Mouse (Mus musculus) thymus, adult 2 months (tissue): ENCODE measurements at regions not wholly inside any gene's neighbourhood (a gene's known extent, or its start where the extent isn't known, plus 50 kb on each side); places are given as distances from the start of the nearest gene placed in this dataset.

Source experiments
- DNase-seq: peaks from one replicate; pipeline ENCODE4 v3.0.0; 2021
- H3K27ac ChIP-seq: fragments of 200-500 bp; 2 replicates; pipeline ENCODE4 v1.5.1; 2012; ENCODE audit warnings: low read length, control low read depth; ENCODE audit not compliant: control insufficient read depth, insufficient read depth
- H3K27me3 ChIP-seq: fragments of 200-500 bp; 2 replicates; pipeline ENCODE4 v1.6.1; 2012; ENCODE audit warnings: mild to moderate bottlenecking, low read length, moderate library complexity, mixed read lengths; ENCODE audit not compliant: control insufficient read depth, insufficient read depth
- H3K36me3 ChIP-seq: fragments of 200-500 bp; 2 replicates; pipeline ENCODE4 v1.6.1; 2012; ENCODE audit warnings: mild to moderate bottlenecking, low read length, moderate library complexity; ENCODE audit not compliant: control insufficient read depth, insufficient read depth
- H3K4me1 ChIP-seq: fragments of 200-500 bp; replicated peaks from 2 replicates; pipeline ENCODE4 v1.6.1; 2012; ENCODE audit warnings: low read length; ENCODE audit not compliant: control insufficient read depth, insufficient read depth
- H3K4me3 ChIP-seq: fragments of 200-500 bp; 2 replicates; pipeline ENCODE4 v1.5.1; 2012; ENCODE audit warnings: mild to moderate bottlenecking, low read length, control low read depth, moderate library complexity; ENCODE audit not compliant: control insufficient read depth, insufficient read depth
- CTCF ChIP-seq: fragments of 200-500 bp; IDR thresholded peaks from 2 replicates; pipeline ENCODE4 v1.5.1; 2012; ENCODE audit warnings: mild to moderate bottlenecking, control low read depth, low read length, moderate library complexity, borderline replicate concordance; ENCODE audit not compliant: control insufficient read depth, poor library complexity, insufficient read depth; ENCODE audit errors: extremely low read depth
- POLR2A ChIP-seq: fragments of 200-500 bp; IDR thresholded peaks from 2 replicates; pipeline ENCODE4 v1.6.1; 2012; ENCODE audit warnings: mild to moderate bottlenecking, low read length, control low read depth, moderate library complexity; ENCODE audit not compliant: control insufficient read depth, poor library complexity, insufficient read depth; ENCODE audit errors: extremely low read depth
- WGBS: fragments of 180-500 bp; shearing (Covaris S2); methylation state at CpG from one replicate; pipeline ENCODE4 v1.1.7; 2018; 5-methylcytosine and 5-hydroxymethylcytosine counted together

- Histone ChIP-seq H3K4me3 (no peak overlapping the region), H3K27ac (no peak overlapping the region), H3K4me1 (no peaks in the 10 kb centered on the region), H3K27me3 (no peaks in the 10 kb centered on the region), H3K36me3 (no peaks in the 10 kb centered on the region)
- no peak for DNase-seq
- 68% methylated on average over 1 of the region's 1 CpGs for WGBS
- no peak for TF ChIP-seq POLR2A
- TF ChIP-seq CTCF: no peak
These were observed 224.6 kb downstream of the Gm11077 start for GRCm38 (mm10) chr6:140953721-140954120.

- Histone ChIP-seq H3K27me3 (no peaks in the 10 kb centered on the region), H3K27ac (no peak overlapping the region), H3K36me3 (no peaks in the 10 kb centered on the region), H3K4me3 (no peak overlapping the region), H3K4me1 (no peaks in the 10 kb centered on the region)
- 47% methylated on average over 13 of the region's 13 CpGs for WGBS
- no peak for DNase-seq
- TF ChIP-seq POLR2A (no peak), CTCF (no peak)
These were observed 226.9 kb downstream of the Gm11077 start for GRCm38 (mm10) chr6:140955751-140956521.

- no peaks in the 10 kb centered on the region for H3K36me3 ChIP-seq
- H3K27ac ChIP-seq: no peak overlapping the region
- no peak for TF ChIP-seq POLR2A
- TF ChIP-seq CTCF: no peak
- no peaks in the 10 kb centered on the region for H3K4me1 ChIP-seq
- 91% methylated on average over 4 of the region's 4 CpGs for WGBS
- no peak overlapping the region for H3K4me3 ChIP-seq
- H3K27me3 ChIP-seq: no peaks in the 10 kb centered on the region
- no peak for DNase-seq
These were observed 227.4 kb downstream of the Gm11077 start for GRCm38 (mm10) chr6:140956522-140956863.

GRCm38 (mm10) chr6:140961987-140962386 lies 232.9 kb downstream of the Gm11077 start:
- TF ChIP-seq CTCF: no peak
- no peak for TF ChIP-seq POLR2A
- Histone ChIP-seq H3K36me3 (no peaks in the 10 kb centered on the region), H3K27me3 (no peaks in the 10 kb centered on the region), H3K4me3 (no peak overlapping the region), H3K4me1 (no peaks in the 10 kb centered on the region), H3K27ac (no peak overlapping the region)
- no peak for DNase-seq
- 92% methylated on average over 11 of the region's 11 CpGs for WGBS

GRCm38 (mm10) chr6:140962563-140962962 lies 233.5 kb downstream of the Gm11077 start:
- DNase-seq: no peak
- no peaks in the 10 kb centered on the region for H3K27me3 ChIP-seq
- WGBS: 49% methylated on average over 4 of the region's 4 CpGs
- H3K27ac ChIP-seq: no peak overlapping the region
- H3K36me3 ChIP-seq: no peaks in the 10 kb centered on the region
- no peak overlapping the region for H3K4me3 ChIP-seq
- H3K4me1 ChIP-seq: no peaks in the 10 kb centered on the region
- TF ChIP-seq POLR2A: no peak
- TF ChIP-seq CTCF: no peak

GRCm38 (mm10) chr6:140973732-140974131 lies 244.6 kb downstream of the Gm11077 start:
- 86% methylated on average over 6 of the region's 6 CpGs for WGBS
- Histone ChIP-seq H3K4me3 (no peak overlapping the region), H3K27me3 (no peaks in the 10 kb centered on the region), H3K27ac (no peak overlapping the region), H3K36me3 (no peaks in the 10 kb centered on the region), H3K4me1 (no peaks in the 10 kb centered on the region)
- DNase-seq: no peak
- TF ChIP-seq POLR2A (no peak), CTCF (no peak)

- Histone ChIP-seq H3K27me3 (no peaks in the 10 kb centered on the region), H3K4me3 (no peak overlapping the region), H3K27ac (no peak overlapping the region), H3K4me1 (no peaks in the 10 kb centered on the region), H3K36me3 (no peaks in the 10 kb centered on the region)
- no peak for DNase-seq
- TF ChIP-seq CTCF (no peak), POLR2A (no peak)
- WGBS: 88% methylated on average over 5 of the region's 5 CpGs
These were observed 247.9 kb downstream of the Gm11077 start for GRCm38 (mm10) chr6:140976989-140977388.
